Mouse (Mus musculus) E14TG2a.4 (cell line): ENCODE measurements at regions not wholly inside any gene's neighbourhood (a gene's known extent, or its start where the extent isn't known, plus 50 kb on each side); places are given as distances from the start of the nearest gene placed in this dataset.

Experiments used
- H3K27me3 ChIP-seq: 2 replicates; pipeline ENCODE4 v1.6.1; 2014; ENCODE audit warnings: low read length, control low read depth; ENCODE audit not compliant: insufficient read depth
- H3K36me3 ChIP-seq: 2 replicates; pipeline ENCODE4 v1.6.1; 2014; ENCODE audit warnings: low read length, control low read depth; ENCODE audit not compliant: insufficient read depth
- H3K4me1 ChIP-seq: replicated peaks from 2 replicates; pipeline ENCODE4 v1.6.1; 2014; ENCODE audit warnings: low read depth, low read length, control low read depth
- H3K4me3 ChIP-seq: replicated peaks from 2 replicates; pipeline ENCODE4 v1.5.1; 2014; ENCODE audit warnings: mild to moderate bottlenecking, low read length
- H3K9me3 ChIP-seq: 2 replicates; pipeline ENCODE4 v1.6.1; 2014; ENCODE audit warnings: low read length, control low read depth
- CTCF ChIP-seq: conservative IDR thresholded peaks from 2 replicates; pipeline ENCODE4 v1.5.1; 2014; ENCODE audit warnings: low read length
- NANOG ChIP-seq: IDR thresholded peaks from 2 replicates; pipeline ENCODE4 v1.6.1; 2014; ENCODE audit warnings: borderline replicate concordance, low read length, mixed read lengths
- POU5F1 ChIP-seq: IDR thresholded peaks from 2 replicates; pipeline ENCODE4 v1.6.1; 2014; ENCODE audit warnings: low read length, borderline replicate concordance

DNA sequence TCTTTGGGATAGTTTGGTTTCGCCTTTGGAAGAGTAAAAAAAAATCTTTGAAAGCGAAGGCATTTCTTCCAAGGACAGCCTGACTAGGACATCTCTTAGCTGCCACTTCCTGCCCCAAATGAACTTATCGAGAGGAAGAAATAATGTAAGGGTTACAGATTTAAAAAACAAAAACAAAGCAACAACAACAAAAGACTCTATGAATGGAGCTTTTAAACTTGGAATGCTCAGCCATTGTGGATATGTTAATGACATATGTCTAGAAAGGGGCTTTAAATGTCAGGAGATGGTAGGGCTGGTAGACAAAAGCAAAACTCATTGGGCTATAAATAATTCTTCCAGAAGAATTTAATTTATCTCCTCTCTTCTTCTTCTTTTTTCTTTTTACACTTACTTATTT is 2041.7 kb downstream of the A830018L16Rik start:
- Histone ChIP-seq H3K27me3 (no peaks in the 10 kb centered on the region), H3K9me3 (peaks cover 47% of the 10 kb centered on the region), H3K36me3 (no peaks in the 10 kb centered on the region; the same call in 1 of the 2 replicates), H3K4me3 (no peak overlapping the region), H3K4me1 (peaks cover 6% of the 10 kb centered on the region; the same call in 1 of the 2 replicates)
- TF ChIP-seq CTCF (no peak), POU5F1 (no peak), NANOG (peak; percentile 70; the same call in 1 of the 2 replicates)

GRCm38 (mm10) chr1:13464311-13464710 is 2050.4 kb downstream of the A830018L16Rik start:
- Histone ChIP-seq H3K4me1 (no peaks in the 10 kb centered on the region), H3K9me3 (peaks cover 73% of the 10 kb centered on the region), H3K27me3 (no peaks in the 10 kb centered on the region), H3K4me3 (no peak overlapping the region), H3K36me3 (no peaks in the 10 kb centered on the region; the same call in 1 of the 2 replicates)
- no peak for TF ChIP-seq POU5F1
- no peak for TF ChIP-seq NANOG
- no peak for TF ChIP-seq CTCF

DNA sequence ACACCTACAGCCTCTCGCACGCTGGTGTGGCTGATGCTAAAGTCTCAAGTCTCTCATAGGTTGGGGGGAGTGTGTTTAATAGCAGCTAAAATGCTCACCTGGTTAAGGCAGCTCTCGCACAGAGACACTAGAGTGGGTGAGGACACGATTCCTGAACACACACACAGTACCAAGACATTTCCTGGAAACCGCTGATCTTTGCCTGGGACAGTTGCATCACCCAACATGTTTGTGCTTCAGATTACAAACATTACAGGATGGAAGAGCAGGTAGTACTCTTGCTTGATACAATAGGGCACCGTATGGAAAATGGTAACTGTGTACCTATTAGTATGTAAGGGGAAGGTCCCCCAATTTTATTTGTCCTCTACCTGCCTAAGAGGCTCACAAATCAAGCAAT is 2053.3 kb downstream of the A830018L16Rik start:
- H3K36me3 ChIP-seq = no peaks in the 10 kb centered on the region
- no peaks in the 10 kb centered on the region for H3K27me3 ChIP-seq
- TF ChIP-seq CTCF (no peak), POU5F1 (no peak), NANOG (no peak)

GRCm38 (mm10) chr1:13467886-13468630 is 2054.2 kb downstream of the A830018L16Rik start:
- no peaks in the 10 kb centered on the region for H3K4me1 ChIP-seq
- no peak for TF ChIP-seq NANOG
- TF ChIP-seq CTCF = no peak
- TF ChIP-seq POU5F1 = no peak
- H3K36me3 ChIP-seq = no peaks in the 10 kb centered on the region
- no peak overlapping the region for H3K4me3 ChIP-seq
- peaks cover 64% of the 10 kb centered on the region for H3K9me3 ChIP-seq
- H3K27me3 ChIP-seq = no peaks in the 10 kb centered on the region

More for the DNA sequence above, 2053.3 kb downstream of the A830018L16Rik start:
- Histone ChIP-seq H3K4me3 (no peak overlapping the region), H3K4me1 (no peaks in the 10 kb centered on the region), H3K9me3 (peaks cover 64% of the 10 kb centered on the region)

DNA sequence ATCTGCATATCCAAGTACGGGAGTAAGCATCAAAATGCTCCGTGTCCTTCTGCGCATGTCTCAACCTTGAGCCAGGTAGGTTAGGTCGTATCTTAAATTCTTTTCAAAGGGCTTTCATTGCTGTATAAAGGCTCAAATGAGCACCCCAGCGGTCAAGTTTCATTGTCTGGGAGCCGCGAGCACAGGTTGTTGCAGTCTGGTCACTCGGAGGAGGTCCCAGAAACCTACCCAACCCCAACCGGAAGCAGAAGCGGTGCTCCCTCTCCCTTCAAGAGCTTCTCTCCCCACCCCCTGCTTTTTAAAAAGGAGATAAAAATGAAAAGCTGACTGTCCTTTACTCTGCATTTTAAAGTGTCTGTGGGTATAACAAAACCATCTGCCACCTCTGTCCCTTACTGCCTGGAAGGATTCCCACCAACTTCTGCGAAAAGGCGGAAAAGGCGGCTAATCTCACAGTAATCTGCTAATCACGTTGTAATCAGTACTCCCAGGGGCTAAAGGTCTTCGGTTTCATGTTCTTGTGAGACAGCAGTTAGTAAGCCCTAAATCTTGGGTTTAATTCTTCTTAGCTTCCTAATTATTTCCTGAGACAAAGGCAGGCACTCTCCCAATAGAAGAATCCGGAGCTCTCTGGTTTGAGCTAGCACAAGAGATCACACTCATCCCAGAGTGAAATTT is 2081.0 kb downstream of the A830018L16Rik start:
- Histone ChIP-seq H3K4me3 (no peak overlapping the region), H3K9me3 (no peaks in the 10 kb centered on the region), H3K27me3 (0 out of 2 replicates have a peak, but pooled peaks cover 3% of the 10 kb centered on the region), H3K36me3 (no peaks in the 10 kb centered on the region), H3K4me1 (peaks cover 9% of the 10 kb centered on the region)
- TF ChIP-seq CTCF (no peak), POU5F1 (no peak), NANOG (no peak)

DNA sequence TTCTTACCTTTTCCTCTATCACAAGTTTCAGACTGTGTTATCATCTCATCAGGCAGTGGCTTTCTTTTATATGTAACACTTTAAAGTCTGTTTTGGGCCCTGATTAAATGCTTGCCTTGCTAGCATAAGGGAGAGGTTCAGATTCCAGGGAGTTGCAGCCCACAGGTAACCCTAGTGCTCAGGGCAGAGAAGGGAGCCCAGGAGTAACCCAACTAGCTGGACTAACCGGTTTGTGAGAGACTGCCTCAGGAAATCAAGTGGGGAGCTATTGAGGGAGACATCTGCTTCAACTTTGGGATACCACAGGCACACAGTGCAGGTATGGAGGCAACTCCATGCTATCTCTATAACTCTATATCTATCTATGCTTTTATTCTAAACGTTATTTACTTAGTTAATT is 2082.5 kb downstream of the A830018L16Rik start:
- Histone ChIP-seq H3K36me3 (no peaks in the 10 kb centered on the region), H3K9me3 (no peaks in the 10 kb centered on the region)

GRCm38 (mm10) chr1:13500456-13500855 is 2086.6 kb downstream of the A830018L16Rik start:
- Histone ChIP-seq H3K4me1 (no peaks in the 10 kb centered on the region), H3K36me3 (no peaks in the 10 kb centered on the region), H3K9me3 (peaks cover 13% of the 10 kb centered on the region; the same call in 1 of the 2 replicates), H3K4me3 (no peak overlapping the region), H3K27me3 (no peaks in the 10 kb centered on the region)
- TF ChIP-seq CTCF = peak; percentile 36
- no peak for TF ChIP-seq POU5F1

More for the DNA sequence above, 2082.5 kb downstream of the A830018L16Rik start:
- no peak overlapping the region for H3K4me3 ChIP-seq
- H3K27me3 ChIP-seq = 0 out of 2 replicates have a peak, but pooled peaks cover 3% of the 10 kb centered on the region
- TF ChIP-seq NANOG (no peak), CTCF (no peak), POU5F1 (no peak)
- H3K4me1 ChIP-seq = peaks cover 9% of the 10 kb centered on the region

DNA sequence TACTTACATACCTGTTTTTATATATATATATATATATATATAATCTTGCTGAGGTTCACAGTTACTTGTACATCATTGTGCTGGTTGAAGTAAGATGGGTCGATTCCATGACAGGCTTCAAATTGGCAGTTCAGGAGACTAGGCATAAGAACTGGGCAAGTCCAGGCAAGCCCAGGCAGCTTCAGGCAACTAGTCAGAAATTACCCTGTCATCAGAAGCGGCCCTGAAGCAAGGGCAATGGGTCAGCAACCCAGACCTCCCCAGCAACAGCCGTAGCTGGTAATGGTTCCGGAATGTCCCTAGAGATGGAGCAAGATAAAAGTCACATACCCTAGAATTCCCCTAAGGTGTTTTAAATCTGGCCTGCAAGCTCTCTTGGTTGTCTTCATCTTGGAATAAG is 2088.0 kb downstream of the A830018L16Rik start:
- H3K4me1 ChIP-seq = no peaks in the 10 kb centered on the region
- TF ChIP-seq CTCF (no peak), POU5F1 (no peak)
- H3K27me3 ChIP-seq = no peaks in the 10 kb centered on the region
- H3K4me3 ChIP-seq = no peak overlapping the region
- H3K9me3 ChIP-seq = peaks cover 28% of the 10 kb centered on the region
- no peaks in the 10 kb centered on the region for H3K36me3 ChIP-seq
